Mouse (Mus musculus): ENCODE results near the gene Atr.

DNA sequence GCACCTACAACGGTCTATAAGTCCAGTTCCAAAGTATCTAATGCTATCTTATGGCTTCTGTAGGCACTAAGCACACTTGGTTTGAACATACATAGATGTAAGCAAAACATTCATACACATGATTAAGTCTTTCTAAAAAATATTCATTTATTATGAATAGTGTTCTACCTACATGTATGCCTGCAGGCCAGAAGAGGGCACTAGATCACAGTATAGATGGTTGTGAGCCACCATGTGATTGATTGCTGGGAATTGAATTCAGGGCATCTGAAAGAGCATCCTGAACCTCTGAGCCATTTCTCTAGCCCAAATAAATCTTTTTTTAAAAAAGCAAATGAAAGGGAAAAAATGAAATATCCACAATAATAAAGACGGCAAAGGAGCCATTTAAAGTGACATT is 134.9 kb downstream of the Atr start:
- TF ChIP-seq CTCF (IDR thresholded peaks at IDR 0.05) (peak; percentile 41), EP300 (IDR thresholded peaks at IDR 0.05; ENCODE audit: insufficient read depth, low read depth, low read length) (no peak)

Measured in heart, adult 2 months (tissue).